Mouse (Mus musculus) liver, postnatal 0 days (tissue): Measurements from ENCODE around the gene Bmp8a.

Experiments
- CTCF ChIP-seq: sonication (generic); IDR thresholded peaks from 2 replicates; pipeline ENCODE4 v1.5.1; 2016; ENCODE audit warnings: antibody characterized with exemption, low read depth
- EP300 ChIP-seq: IDR thresholded peaks from 2 replicates; pipeline ENCODE4 v1.6.1; 2016; ENCODE audit warnings: antibody characterized with exemption, low read depth, mild to moderate bottlenecking

GRCm38 (mm10) chr4:123337693-123338092 is 5.4 kb downstream of the Bmp8a start:
- TF ChIP-seq CTCF (no peak), EP300 (no peak)
